Mouse (Mus musculus) myocyte (in vitro differentiated cells): ENCODE results near the gene Tpst2. TPM values are rescaled to one million over a fixed set of nuclear protein-coding genes. Genes with fewer than 3 reads are reported as not detected.

ENCODE experiments used
- H3K27me3 ChIP-seq: one replicate; pipeline ENCODE4 v1.6.1; 2011; ENCODE audit not compliant: control insufficient read depth, insufficient read depth, insufficient read length
- H3K36me3 ChIP-seq: one replicate; pipeline ENCODE4 v1.6.1; 2011; ENCODE audit not compliant: control insufficient read depth, insufficient read depth
- H3K4me2 ChIP-seq: one replicate; pipeline ENCODE4 v1.6.1; 2011; ENCODE audit warnings: low read depth, control low read depth
- H3K4me3 ChIP-seq: one replicate; pipeline ENCODE4 v1.5.1; 2011; ENCODE audit warnings: mild to moderate bottlenecking, control low read depth, moderate library complexity
- H3K79me2 ChIP-seq: one replicate; pipeline ENCODE4 v1.6.1; 2011; ENCODE audit not compliant: control insufficient read depth, insufficient read depth
- H3ac ChIP-seq: one replicate; pipeline ENCODE4 v1.6.1; 2011; ENCODE audit not compliant: control insufficient read depth, insufficient read length
- CEBPB ChIP-seq: IDR thresholded peaks from 2 replicates; pipeline ENCODE4 v1.6.1; 2011; ENCODE audit warnings: mild to moderate bottlenecking, moderate library complexity; ENCODE audit not compliant: poor library complexity, insufficient read depth, severe bottlenecking
- E2F4 ChIP-seq: IDR thresholded peaks from one replicate; pipeline ENCODE4 v1.6.1; 2011; ENCODE audit warnings: mild to moderate bottlenecking, control low read depth, moderate library complexity; ENCODE audit not compliant: insufficient read depth
- MAX ChIP-seq: IDR thresholded peaks from one replicate; pipeline ENCODE4 v1.6.1; 2011; ENCODE audit warnings: low read depth, mild to moderate bottlenecking, control low read depth
- MYOD1 ChIP-seq, 3 experiments: IDR thresholded peaks; one replicate each; pipeline ENCODE4 v1.6.1; 2011; ENCODE audit warnings: control low read depth in 2 of 3, low read depth in 2 of 3, mild to moderate bottlenecking in 2 of 3, moderate library complexity in 1 of 3; ENCODE audit not compliant: insufficient read length in 2 of 3, control insufficient read depth in 1 of 3
- MYOG ChIP-seq, 3 experiments: IDR thresholded peaks; one replicate each; pipeline ENCODE4 v1.6.1; 2011; ENCODE audit warnings: control low read depth in 2 of 3, low read depth in 2 of 3, mild to moderate bottlenecking in 2 of 3; ENCODE audit not compliant: insufficient read length in 2 of 3, control insufficient read depth in 1 of 3, insufficient read depth in 1 of 3
- POLR2A ChIP-seq: IDR thresholded peaks from one replicate; pipeline ENCODE4 v1.6.1; 2011; ENCODE audit warnings: low read depth, mild to moderate bottlenecking, control low read depth, moderate library complexity; ENCODE audit not compliant: insufficient read length
- POLR2AphosphoS2 ChIP-seq: IDR thresholded peaks from one replicate; pipeline ENCODE4 v1.6.1; 2011; ENCODE audit warnings: low read depth, control low read depth; ENCODE audit not compliant: insufficient read length
- REST ChIP-seq: IDR thresholded peaks from one replicate; pipeline ENCODE4 v1.6.1; 2011; ENCODE audit warnings: mild to moderate bottlenecking, control low read depth, moderate library complexity; ENCODE audit not compliant: insufficient read depth, insufficient read length
- SRF ChIP-seq: IDR thresholded peaks from one replicate; pipeline ENCODE4 v1.6.1; 2011; ENCODE audit warnings: low read depth; ENCODE audit not compliant: control insufficient read depth, insufficient read length
- TCF12 ChIP-seq: IDR thresholded peaks from one replicate; pipeline ENCODE4 v1.6.1; 2011; ENCODE audit warnings: mild to moderate bottlenecking, control low read depth; ENCODE audit not compliant: poor library complexity, insufficient read depth, severe bottlenecking
- TCF3 ChIP-seq: IDR thresholded peaks from one replicate; pipeline ENCODE4 v1.6.1; 2011; ENCODE audit warnings: low read depth, control low read depth; ENCODE audit not compliant: insufficient read length
- USF1 ChIP-seq: IDR thresholded peaks from one replicate; pipeline ENCODE4 v1.6.1; 2011; ENCODE audit warnings: low read depth, mild to moderate bottlenecking, control low read depth, moderate library complexity
- polyA plus RNA-seq: library from polyadenylated mRNA; unstranded; fragments of >200 nt; fragmentation: generic; extraction: Trizol; gene quantifications from one replicate; pipeline ENCODE4 v1.2.1, GENCODE M21; 2012; ENCODE audit warnings: missing spikeins

The Tpst2 gene
- polyA plus RNA-seq, 1 experiment, result 94.7 TPM

DNA sequence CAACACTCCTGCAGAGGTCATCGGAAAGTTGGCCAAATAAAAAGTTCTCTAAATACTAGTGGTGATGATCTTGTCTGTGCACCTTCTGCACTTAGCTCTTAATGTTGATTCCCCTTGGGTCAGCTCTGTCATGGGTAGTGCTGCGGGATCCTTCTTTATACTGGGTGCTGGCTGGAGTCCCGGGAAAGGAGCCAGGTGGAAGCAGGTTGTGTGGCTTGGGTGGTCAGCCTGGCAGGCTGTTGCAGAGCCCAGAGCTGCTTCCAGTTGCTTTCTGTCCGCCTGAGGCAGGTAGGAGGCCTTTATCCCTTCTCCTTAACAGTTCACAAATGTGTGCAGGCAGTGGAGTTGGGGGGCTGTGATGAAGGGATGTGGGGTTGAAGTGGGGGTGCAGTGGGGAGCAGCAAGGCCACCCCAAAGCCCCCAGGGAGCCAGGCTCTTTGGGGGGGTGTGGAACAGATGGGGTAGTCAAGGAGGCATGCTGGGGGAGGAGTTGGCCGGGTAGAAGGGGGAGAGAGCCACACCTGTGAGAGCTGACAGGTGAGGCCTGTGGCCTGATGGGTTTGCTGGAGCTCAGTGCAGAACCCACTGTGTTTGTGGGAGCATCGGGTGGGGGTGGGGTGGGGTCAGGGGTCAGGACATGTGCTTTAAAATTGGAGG, 5.8 kb downstream of the Tpst2 start:
- Histone ChIP-seq H3ac (no peak overlapping the region), H3K4me3 (no peak overlapping the region), H3K79me2 (peaks cover 89% of the 10 kb centered on the region), H3K4me2 (peak overlapping the region; percentile 99), H3K27me3 (no peaks in the 10 kb centered on the region), H3K36me3 (peaks cover 4% of the 10 kb centered on the region)
- no peak for TF ChIP-seq TCF3
- peak in 2 of 3 experiments; percentile 7 to 10 for TF ChIP-seq MYOD1 (IDR thresholded peaks at IDR 0.05; ENCODE audit: control insufficient read depth in 1 of 3, insufficient read length in 2 of 3, low read depth in 2 of 3)
- TF ChIP-seq E2F4, result no peak
- TF ChIP-seq MYOG (IDR thresholded peaks at IDR 0.05; ENCODE audit: control insufficient read depth in 1 of 3, insufficient read depth in 1 of 3, insufficient read length in 2 of 3, low read depth in 2 of 3), result peak in 1 of 3 experiments; percentile 48

DNA sequence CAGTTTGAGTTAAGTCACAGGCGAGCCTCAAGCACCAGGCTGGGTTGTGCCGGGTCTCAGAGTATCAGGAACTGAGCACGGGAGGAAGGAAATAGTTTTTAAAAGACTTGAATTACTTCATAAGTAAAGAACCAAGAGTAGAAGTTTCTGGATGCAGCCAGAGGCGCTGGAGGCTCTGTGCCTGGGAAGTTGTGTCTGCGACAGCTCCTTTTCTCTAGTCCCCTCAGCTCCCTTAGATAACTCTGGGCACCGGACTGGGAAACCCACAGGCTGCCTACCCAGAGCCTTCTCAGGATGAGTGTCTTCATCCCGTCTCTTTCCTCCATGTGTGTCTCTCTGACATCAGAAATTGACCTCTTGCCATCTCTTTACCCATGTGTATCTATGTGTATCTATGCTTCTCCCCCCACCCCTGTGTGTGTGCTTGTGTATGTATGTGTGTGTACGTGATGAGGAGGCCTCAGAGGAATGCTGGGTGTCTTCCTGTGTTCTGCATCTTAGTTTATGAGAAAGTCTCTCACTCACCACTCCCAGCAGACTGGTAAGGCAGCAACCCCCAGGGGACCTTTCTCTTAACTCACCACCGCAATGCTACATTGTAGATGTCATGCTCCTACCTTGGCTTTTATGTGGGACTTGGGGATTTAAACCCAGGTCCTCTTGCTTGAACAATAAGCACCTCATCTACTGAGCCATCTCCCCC, 6.4 kb downstream of the Tpst2 start:
- Histone ChIP-seq H3K36me3 (peaks cover 4% of the 10 kb centered on the region), H3ac (no peak overlapping the region), H3K79me2 (peaks cover 88% of the 10 kb centered on the region), H3K4me3 (no peak overlapping the region), H3K4me2 (no peak overlapping the region), H3K27me3 (no peaks in the 10 kb centered on the region)
- TF ChIP-seq MAX, result no peak
- no peak for TF ChIP-seq SRF
- no peak for TF ChIP-seq POLR2AphosphoS2
- no peak for TF ChIP-seq E2F4
- TF ChIP-seq REST, result no peak
- TF ChIP-seq TCF12, result no peak
- TF ChIP-seq MYOG (IDR thresholded peaks at IDR 0.05; ENCODE audit: control insufficient read depth in 1 of 3, insufficient read depth in 1 of 3, insufficient read length in 2 of 3, low read depth in 2 of 3), result no peak
- TF ChIP-seq POLR2A, result no peak
- TF ChIP-seq TCF3, result no peak
- no peak for TF ChIP-seq USF1
- TF ChIP-seq CEBPB, result no peak
- TF ChIP-seq MYOD1 (IDR thresholded peaks at IDR 0.05; ENCODE audit: control insufficient read depth in 1 of 3, insufficient read length in 2 of 3, low read depth in 2 of 3), result no peak

DNA sequence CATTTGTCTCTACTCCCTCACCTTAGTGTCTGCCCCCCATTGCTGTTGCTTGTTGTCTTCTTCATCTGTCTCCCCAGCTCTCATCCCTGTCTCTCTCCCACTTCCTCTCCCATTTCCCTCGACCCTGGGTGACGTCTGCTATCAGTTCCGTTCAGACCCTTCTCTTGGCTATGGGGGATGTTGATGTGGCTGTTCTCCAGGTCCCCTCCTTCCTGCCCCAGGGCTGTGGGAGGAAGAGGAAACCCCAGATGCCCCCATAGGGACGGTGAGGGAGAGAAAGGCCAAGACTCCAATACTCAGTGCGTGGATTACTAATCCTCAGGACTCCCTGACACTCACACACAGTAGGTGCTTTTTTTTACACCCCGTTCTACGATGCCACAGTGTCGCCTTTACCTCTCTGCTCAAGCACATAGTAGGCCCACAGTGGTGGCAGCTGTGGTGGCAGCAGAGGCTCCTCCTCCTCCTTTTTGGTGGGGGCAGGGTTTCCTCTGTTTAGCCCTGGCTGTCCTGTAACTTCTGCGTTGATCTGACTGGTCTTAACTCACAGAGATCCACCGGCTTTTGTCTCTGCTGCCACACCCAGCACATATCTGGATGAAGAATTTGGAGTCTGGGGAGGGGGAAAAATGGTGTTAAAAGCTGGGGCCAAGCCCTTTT, 7.2 kb downstream of the Tpst2 start:
- no peak overlapping the region for H3K4me2 ChIP-seq

DNA sequence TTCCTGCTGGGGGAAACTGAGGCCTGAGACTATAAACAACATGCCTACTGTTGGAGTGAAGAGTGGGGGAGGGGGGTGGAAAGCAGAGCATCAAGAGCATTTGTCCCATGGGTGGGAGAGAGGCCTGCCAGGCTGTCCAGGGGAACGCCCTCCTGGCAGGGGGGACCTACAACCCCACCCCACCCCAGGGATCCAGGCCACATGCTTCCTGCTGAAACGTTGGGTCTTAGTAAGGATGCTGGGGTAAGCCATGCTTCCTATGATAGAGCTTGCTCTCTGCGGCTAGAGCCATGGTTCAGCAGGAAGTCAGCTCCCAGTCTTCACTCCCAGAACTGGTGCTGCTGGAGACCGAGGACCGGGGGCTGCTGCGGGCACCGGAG, 7.7 kb downstream of the Tpst2 start:
- H3K36me3 ChIP-seq, result peaks cover 4% of the 10 kb centered on the region
- no peak overlapping the region for H3K4me2 ChIP-seq
- no peak overlapping the region for H3K4me3 ChIP-seq
- peaks cover 88% of the 10 kb centered on the region for H3K79me2 ChIP-seq
- no peaks in the 10 kb centered on the region for H3K27me3 ChIP-seq
- no peak overlapping the region for H3ac ChIP-seq
- no peak for TF ChIP-seq USF1
- no peak for TF ChIP-seq REST
- no peak for TF ChIP-seq TCF3
- TF ChIP-seq TCF12, result no peak
- no peak for TF ChIP-seq CEBPB
- no peak for TF ChIP-seq MYOG (IDR thresholded peaks at IDR 0.05; ENCODE audit: control insufficient read depth in 1 of 3, insufficient read depth in 1 of 3, insufficient read length in 2 of 3, low read depth in 2 of 3)
- no peak for TF ChIP-seq POLR2AphosphoS2
- TF ChIP-seq POLR2A, result no peak
- TF ChIP-seq SRF, result no peak
- TF ChIP-seq MYOD1 (IDR thresholded peaks at IDR 0.05; ENCODE audit: control insufficient read depth in 1 of 3, insufficient read length in 2 of 3, low read depth in 2 of 3), result no peak
- no peak for TF ChIP-seq MAX
- no peak for TF ChIP-seq E2F4

More for the DNA sequence above, 7.2 kb downstream of the Tpst2 start:
- Histone ChIP-seq H3K4me3 (no peak overlapping the region), H3K79me2 (peaks cover 88% of the 10 kb centered on the region), H3K27me3 (no peaks in the 10 kb centered on the region), H3K36me3 (peaks cover 4% of the 10 kb centered on the region), H3ac (no peak overlapping the region)
- TF ChIP-seq MYOG (IDR thresholded peaks at IDR 0.05; ENCODE audit: control insufficient read depth in 1 of 3, insufficient read depth in 1 of 3, insufficient read length in 2 of 3, low read depth in 2 of 3) (no peak), REST (no peak), TCF3 (no peak), E2F4 (no peak), MYOD1 (IDR thresholded peaks at IDR 0.05; ENCODE audit: control insufficient read depth in 1 of 3, insufficient read length in 2 of 3, low read depth in 2 of 3) (no peak), TCF12 (no peak), USF1 (no peak), SRF (no peak), MAX (no peak), CEBPB (no peak), POLR2A (no peak), POLR2AphosphoS2 (no peak)
